Mouse (Mus musculus): ENCODE measurements around the gene Slc13a2. TPM values are rescaled to one million over a fixed set of nuclear protein-coding genes. Genes with fewer than 3 reads are reported as not detected.

Slc13a2 gene
- total RNA-seq (2023) = not detected

GRCm38 (mm10) chr11:78422055-78422819 lies at the start of gene Slc13a2:
Gene Slc13a2, minus strand, starts transcription at chr11:78422217.

GRCm38 (mm10) chr11:78465568-78466180 lies 43.7 kb upstream of the Slc13a2 start, which contains the start of gene Slc46a1:
Gene Slc46a1, plus strand, starts transcription at chr11:78465697.

GRCm38 (mm10) chr11:78386508-78387043 lies 35.4 kb downstream of the Slc13a2 start, which contains the start of gene Foxn1:
Gene Foxn1, minus strand, starts transcription at chr11:78386558.

Other genes starting within 250 kb of the Slc13a2 start
- 9.1 TPM for gene Nek8, start 245.5 kb downstream of the Slc13a2 start, total RNA-seq (2023)
- gene Tlcd1, start 245.5 kb downstream of the Slc13a2 start, total RNA-seq (2023) = 8.9 TPM
- 3,317 TPM for gene Rpl23a, start 238.6 kb downstream of the Slc13a2 start, total RNA-seq (2023)
- gene Rab34, start 233.8 kb downstream of the Slc13a2 start, total RNA-seq (2023) = 0.35 TPM
- gene Proca1, start 228.8 kb downstream of the Slc13a2 start, total RNA-seq (2023) = not detected
- 41.2 TPM for gene Sdf2, start 176.5 kb downstream of the Slc13a2 start, total RNA-seq (2023)
- 80.8 TPM for gene Supt6, start 176.2 kb downstream of the Slc13a2 start, total RNA-seq (2023)
- gene 2610507B11Rik, start 160.5 kb downstream of the Slc13a2 start, total RNA-seq (2023) = 107 TPM
- 1.7 TPM for gene BC030499, start 131.4 kb downstream of the Slc13a2 start, total RNA-seq (2023)
- 1.7 TPM for gene Spag5, start 120.7 kb downstream of the Slc13a2 start, total RNA-seq (2023)
- 38.4 TPM for gene Aldoc, start 99.2 kb downstream of the Slc13a2 start, total RNA-seq (2023)
- 49.7 TPM for gene Pigs, start 93.8 kb downstream of the Slc13a2 start, total RNA-seq (2023)
- 15.1 TPM for gene Unc119, start 78.7 kb downstream of the Slc13a2 start, total RNA-seq (2023)
- gene Foxn1, start 35.7 kb downstream of the Slc13a2 start, total RNA-seq (2023) = not detected
- 1.5 TPM for gene Slc46a1, start 43.5 kb upstream of the Slc13a2 start, total RNA-seq (2023)
- 3.5 TPM for gene Sarm1, start 75.5 kb upstream of the Slc13a2 start, total RNA-seq (2023)
- gene Vtn, start 76.9 kb upstream of the Slc13a2 start, total RNA-seq (2023) = not detected
- not detected for gene Sebox, start 81.2 kb upstream of the Slc13a2 start, total RNA-seq (2023)
- gene Tmem199, start 90.0 kb upstream of the Slc13a2 start, total RNA-seq (2023) = 22.1 TPM
- 36.3 TPM for gene Poldip2, start 90.0 kb upstream of the Slc13a2 start, total RNA-seq (2023)
- 14.5 TPM for gene Tnfaip1, start 114.1 kb upstream of the Slc13a2 start, total RNA-seq (2023)
- 38.8 TPM for gene Ift20, start 114.1 kb upstream of the Slc13a2 start, total RNA-seq (2023)
- gene Tmem97, start 128.6 kb upstream of the Slc13a2 start, total RNA-seq (2023) = 6.9 TPM